Mouse (Mus musculus): ENCODE results near the gene Ube2d2b.

Gene Ube2d2b

DNA sequence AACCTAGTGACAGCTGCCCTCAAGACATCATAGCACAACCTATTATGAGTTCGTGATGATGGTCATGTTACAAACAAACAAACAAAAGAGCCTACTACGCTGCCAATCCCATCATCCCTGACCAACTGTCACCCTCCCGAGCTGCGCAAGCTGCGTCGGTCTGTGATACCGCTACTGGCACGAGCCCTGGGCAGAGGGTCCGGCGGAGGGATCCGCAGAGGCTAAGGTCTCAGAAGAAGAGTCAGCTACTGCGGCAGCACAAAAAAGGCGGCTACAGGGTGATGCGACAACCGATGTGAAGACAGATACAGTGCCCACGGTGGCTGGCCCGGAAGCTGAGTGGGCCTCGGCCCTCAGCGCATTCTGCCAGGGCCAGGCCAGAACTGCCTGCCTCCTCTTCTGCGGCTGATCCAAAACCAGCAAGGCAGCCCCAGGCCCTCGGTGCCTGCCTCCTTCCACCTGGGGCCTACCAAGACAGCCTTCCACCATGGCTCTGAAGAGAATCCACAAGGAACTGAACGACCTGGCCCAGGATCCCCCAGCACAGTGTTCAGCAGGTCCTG lies at the start of gene Ube2d2b:
Ube2d2b (plus strand) TSS at position 102 of the 563 bp plus-strand sequence.
- DNase-seq (ENCODE audit: low spot score in 2 of 2), result no peak

DNA sequence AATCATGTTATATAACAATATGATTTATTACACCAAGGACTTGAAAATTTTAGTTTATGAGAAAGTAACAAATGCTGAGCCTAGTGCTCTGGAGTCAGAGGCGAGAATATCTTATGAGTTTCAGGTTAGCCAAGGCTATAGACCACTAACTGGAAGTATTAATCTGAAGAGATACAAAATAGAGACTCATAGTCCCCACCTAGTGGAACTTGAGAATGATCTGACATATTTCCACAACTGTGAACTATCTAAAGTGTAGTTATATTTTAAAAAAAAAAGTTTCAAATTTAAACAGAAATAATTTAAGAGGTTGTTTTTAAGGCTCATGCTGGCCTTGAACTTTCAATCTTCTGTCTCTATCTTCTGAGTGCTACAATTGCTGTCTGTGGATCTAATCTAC lies 47.5 kb upstream of the Ube2d2b start:
- no peak for DNase-seq (ENCODE audit: low spot score in 2 of 2)

DNA sequence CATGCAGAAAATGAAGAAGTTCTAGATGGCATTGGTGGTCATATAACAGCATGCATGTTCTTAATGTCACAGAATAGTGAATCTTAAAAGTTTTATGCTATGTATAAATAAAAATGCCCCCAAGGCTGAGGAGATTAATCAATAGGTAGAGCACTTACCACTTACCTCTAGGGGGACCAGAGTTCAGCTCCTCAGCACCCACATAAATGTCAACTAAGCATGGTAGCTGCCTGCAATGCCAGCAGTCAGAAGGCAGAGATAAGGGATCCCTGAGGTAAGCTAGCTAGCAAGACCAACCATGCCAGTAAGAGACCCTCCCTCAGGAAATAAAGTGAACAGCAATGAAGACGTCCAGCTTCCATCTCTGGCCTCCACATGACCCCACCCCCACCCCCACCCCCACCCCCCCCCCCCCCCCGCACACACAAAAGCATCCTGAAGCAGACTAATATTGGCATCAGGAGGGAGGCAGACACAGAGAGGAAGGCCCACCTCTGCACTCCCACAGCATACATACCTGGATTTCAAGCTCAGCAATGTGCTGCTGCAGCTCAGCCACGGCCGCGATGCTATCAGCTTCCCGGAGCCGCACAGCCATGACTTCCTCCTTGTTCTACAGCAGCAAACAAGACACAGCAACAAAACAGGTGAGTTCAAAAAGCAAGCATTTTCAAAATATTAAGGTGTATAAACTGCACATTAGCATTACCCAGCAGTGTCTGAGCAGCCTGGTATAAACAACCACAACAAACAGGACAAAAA lies 42.0 kb upstream of the Ube2d2b start:
- no peak for DNase-seq (ENCODE audit: low spot score in 2 of 2)

DNA sequence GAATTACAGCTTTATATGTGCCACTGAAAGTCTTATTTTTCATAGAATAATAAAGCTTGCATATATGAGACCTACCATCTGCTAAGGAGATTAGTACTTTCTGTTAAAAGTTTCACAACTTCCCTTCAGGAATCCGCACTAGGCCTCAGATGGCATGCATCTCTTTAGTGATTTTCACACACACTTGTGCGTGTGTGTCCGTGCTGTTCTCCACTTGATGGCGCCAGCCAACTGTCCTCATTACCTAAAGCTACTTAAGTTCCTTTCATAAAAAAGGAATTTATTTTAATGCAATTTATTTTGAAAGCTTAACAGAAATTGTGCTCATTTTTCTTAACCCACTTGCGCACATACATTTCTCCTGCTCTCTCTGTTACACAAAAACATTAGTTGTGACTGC lies 40.4 kb upstream of the Ube2d2b start:
- no peak for DNase-seq (ENCODE audit: low spot score in 2 of 2)

DNA sequence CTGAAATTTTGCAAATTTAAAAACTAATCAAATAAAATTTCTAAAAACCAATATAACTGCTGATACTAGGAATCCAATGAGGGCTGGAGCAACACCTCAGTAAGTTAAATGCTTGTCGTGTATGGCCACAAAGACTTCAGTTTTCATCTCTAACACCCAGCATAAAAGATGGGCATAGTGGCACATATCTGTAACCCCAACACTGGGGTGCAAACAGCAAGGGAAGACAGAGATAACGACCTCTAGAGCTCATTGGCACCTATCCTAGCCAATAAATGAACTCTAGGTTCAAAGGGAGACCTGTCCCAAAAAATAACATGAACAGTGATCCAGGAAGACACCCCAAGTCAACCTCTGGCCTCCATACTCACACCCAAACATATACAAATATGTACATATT lies 37.9 kb upstream of the Ube2d2b start:
- no peak for DNase-seq (ENCODE audit: low spot score in 2 of 2)

DNA sequence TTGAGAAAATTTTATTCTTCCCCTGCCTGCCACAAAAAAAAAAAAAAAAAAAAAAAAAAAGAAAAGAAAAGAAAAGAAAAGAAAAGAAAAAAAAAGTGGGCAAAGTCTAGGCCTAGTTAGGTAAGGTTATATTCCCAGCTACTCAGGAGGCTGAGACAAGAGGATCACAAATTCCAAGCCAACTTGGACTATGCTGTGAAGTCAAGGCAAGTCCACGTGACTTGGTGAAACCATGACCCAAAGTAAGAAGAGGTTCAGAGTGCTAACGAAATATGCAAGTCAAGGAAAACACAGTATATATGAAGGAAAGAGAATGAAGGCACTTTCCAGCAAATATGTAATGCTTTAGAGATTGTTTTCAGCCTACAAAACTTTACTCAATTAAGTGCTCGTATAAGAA lies 37.4 kb upstream of the Ube2d2b start:
- no peak for DNase-seq (ENCODE audit: low spot score in 2 of 2)

DNA sequence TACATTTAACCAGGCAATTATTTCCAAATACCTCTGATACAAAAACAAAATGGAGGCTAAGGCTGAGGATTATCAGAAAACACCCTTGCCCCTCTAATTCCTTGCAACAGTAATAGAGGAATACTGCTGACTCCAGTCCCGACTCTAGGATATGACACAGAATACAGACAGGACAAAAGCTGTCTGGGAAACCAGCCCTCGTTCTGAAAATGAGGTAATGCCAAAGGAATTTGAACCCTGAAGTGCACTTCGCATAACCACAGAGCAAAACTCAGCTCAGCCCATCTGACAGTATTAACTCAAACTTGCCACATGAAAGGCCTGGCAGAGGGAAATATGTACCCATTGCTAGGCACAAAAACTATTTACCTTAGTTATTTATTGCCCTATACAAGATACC lies 36.6 kb upstream of the Ube2d2b start:
- no peak for DNase-seq (ENCODE audit: low spot score in 2 of 2)

DNA sequence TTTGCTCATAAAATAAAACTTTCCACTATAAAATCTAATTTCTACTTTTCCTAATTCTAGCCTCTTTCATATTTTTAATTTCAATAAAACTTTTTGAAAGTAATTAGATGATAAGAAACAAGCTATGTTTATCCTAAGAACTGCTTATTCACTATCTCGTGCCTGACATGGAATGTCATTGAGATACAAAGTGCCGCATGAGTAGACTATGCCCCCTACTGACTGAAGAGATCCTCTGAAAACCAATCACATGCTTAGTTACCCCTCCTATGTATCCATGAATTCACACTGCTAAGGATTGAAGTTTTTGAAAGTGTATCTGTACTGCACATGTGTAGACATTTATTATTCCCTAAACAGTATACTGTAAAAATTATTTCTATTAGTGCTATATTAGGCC lies 36.0 kb upstream of the Ube2d2b start:
- DNase-seq (ENCODE audit: low spot score in 2 of 2), result no peak

DNA sequence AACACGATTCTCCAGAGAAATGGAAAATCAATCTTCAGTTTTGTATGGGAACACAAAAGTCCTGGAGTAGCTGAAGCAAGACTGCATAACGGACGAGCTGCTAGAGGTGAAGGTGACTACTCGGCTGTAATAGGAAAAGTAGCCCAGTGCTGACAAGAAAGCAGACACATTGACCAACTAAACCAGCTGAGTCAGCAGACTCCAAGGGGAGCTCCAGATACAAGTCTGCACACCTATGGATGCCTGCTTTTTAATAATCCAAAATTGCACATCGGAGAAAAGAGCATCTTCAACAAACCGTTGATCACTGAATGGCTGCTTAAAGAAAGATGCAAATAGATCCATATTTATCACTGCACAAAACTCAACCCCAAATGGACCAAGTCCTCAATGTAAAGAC lies 31.6 kb upstream of the Ube2d2b start:
- no peak for DNase-seq (ENCODE audit: low spot score in 2 of 2)

DNA sequence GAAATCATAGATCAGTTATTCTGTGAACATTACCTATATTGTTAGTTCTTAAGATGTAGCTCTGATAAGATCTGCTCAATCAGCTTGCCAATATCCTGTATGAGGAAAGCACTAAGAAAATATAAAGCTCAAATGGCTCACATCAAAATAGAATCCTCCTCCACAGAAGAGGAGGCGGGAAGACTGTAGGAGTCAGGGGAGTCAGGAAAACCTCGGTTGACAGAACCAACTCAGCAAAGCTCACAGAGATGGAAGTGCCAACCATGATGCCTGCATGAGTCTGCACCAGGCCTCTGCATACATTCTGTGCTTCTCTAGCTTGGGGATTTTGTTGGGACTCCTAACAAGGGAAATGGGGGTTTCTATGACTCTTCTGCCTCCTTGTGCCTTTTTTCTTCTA lies 28.7 kb upstream of the Ube2d2b start:
- DNase-seq (ENCODE audit: low spot score in 2 of 2), result no peak

DNA sequence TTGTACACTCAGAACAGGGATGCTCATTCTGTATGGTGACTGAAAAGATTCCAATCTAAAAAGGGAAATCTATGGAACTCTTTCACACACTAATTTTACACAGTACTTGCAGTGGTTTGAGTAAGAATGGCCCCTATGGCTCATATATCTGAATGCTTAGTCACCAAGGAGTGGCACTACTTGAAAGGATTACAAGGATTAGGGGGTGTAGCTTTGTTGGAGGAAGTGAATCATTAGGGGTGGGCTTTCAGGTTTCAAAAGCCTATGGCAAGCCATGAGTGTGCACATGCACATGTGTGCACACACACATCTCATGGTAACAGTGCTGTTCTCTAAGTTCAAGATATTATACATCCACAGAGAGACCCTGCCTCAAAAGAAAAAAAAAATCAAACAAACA lies 27.3 kb upstream of the Ube2d2b start:
- DNase-seq (ENCODE audit: low spot score in 2 of 2), result no peak

DNA sequence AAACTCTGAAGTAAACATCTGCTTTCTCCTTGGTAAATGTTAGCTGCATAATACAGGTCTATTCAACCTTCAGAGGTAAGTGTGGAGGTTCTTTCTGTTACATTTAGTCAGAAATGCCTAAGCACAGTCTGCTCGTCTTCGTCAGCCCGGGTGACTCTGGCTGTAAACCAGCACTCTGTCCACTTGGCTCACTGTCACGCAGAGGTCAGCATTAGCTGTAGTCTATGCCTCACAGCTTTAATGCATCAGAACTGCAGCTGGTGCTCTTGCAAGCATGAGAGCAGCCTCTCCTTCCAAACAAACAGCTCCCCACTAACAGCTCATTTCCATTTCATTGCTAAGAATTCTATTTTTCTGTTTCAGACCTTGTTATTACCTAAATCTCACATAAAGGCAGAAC lies 22.4 kb upstream of the Ube2d2b start:
- DNase-seq (ENCODE audit: low spot score in 2 of 2), result no peak

DNA sequence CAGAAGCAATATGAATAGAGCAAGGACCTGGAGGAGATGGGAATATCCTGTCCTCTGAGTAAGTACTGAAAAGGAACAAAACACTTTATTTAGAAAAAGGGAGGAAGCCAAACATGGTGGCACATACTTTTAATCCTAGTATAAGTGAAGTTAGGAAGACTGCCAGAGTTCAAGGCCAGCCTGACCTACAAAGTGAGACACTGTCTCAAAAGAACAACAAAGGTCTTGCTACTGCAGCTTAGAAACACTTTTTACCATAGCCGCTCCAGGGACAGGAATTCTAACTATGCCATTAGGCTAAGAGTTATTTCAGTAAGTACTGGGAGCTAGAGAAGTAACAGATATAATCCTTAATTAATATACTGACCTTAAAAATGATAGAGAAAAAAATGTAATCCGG lies 15.2 kb upstream of the Ube2d2b start:
- DNase-seq (ENCODE audit: low spot score in 2 of 2), result no peak

DNA sequence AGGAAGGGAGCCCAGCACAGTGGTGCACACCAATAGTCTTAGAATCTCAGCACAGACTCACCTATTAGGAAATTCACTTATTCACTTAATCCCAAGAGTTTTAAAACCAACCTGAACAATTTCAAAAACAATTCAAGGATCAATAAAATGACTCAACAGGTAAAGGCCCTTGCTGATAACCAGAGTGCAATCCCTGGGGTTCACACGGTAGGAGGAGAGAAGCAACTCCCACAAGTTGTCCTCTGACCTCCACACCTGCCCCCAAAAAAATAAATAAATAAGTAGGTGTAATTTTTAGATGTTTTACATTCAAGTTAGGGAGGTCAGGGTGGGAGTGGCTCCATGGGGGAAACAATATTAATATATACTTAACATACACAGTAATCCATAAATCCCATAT lies 7.4 kb upstream of the Ube2d2b start:
- DNase-seq (ENCODE audit: low spot score in 2 of 2), result no peak

DNA sequence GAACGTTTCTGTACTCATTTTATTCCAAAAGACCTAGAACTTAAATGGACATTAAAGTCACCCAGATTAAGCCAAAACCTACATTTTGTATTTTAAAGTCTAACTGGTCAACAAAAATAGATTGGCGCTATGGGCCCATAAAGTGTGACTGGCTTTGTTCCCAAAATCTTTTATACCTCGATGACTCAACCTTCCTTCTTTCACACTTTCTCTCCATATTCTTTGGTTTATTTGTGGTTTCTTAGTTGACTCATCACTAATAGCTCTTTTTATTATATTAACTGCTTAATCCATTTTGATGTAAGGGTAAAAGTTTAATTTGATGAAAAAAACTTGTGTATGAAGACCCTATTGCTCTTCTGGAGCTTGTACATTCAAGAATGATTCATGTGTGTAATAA lies 1.5 kb downstream of the Ube2d2b start:
- no peak for DNase-seq (ENCODE audit: low spot score in 2 of 2)

DNA sequence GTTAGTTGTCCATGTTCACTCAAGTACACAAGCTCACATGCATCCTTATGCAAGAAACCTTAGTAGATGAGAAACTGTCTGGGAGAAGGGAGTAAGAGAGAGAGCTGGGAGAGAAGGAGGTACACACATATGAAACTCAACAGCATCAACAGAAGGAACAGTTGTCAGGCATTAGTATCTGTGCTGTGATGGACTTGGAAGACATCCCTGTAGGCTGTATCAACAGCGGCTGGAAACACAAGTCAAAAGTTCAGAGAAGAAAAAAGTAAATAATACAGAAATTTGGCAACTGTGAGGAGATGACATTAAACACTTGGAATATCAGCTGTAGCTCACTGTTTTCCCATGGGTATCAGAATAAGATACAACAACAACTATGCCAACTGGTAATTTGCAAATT lies 4.4 kb downstream of the Ube2d2b start:
- no peak for DNase-seq (ENCODE audit: low spot score in 2 of 2)

DNA sequence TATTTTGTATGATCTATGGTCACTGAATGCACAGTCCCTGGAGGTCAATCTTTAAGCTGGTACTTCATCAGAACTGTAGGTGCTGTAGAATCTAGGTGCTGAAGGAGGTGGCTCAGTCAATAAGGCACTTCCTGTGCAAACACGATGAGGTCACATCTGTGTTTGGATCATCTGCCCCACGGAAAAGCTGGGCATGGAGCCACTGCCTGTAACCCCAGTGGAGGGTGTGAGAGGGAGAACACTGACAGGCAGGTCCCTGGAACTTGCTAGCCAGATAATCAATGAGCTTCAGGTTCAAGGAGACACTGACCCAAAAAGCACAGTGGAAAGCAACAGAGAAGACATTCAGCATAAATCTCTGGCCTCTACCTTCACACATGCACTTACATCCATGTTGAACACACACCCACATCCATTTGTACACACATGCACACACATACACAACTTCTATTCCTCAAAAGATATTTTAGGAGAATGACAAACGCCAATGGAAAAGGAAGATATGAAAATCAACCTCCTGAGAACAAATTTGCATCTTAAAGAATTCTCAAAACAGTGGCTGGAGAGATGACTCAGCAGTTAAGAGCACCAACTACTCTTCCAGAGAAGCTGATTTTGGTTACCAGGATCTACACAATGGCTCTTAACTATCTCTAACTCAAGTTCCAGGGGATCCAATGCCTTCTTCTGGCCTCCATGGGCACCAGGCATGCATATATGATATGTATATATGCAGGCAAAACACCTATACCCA lies 9.2 kb downstream of the Ube2d2b start:
- DNase-seq (ENCODE audit: low spot score in 2 of 2), result no peak

DNA sequence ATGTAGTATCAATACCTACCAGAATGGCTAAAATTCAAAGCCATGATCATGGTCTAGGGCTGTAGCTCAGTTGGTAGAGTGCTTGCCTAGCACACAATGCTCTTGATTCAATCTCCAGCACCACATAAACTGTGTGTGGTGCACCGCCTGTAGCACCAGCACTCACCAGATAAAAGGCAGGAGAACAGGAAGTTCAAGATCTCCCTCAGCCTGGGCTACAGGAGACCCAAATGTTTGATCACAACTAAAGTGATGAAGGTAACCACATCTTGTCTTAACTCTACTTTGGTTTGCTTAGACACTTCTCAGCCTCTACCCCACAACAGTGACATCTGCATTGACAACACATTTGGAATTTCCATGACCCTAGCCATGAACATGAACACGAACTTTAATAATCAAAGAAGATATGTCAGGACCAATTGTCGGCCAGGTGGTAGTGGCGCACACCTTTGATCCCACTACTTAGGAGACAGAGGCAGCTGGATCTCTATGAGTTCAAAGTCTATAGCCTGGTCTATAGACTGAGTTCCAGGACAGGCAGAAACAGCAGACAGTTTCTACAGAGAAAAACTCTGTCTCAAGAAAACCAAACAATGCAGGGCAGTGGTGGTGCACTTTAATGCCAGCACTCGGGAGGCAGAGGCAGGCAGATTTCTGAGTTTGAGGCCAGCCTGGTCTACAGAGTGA lies 10.8 kb downstream of the Ube2d2b start:
- no peak for DNase-seq (ENCODE audit: low spot score in 2 of 2)

DNA sequence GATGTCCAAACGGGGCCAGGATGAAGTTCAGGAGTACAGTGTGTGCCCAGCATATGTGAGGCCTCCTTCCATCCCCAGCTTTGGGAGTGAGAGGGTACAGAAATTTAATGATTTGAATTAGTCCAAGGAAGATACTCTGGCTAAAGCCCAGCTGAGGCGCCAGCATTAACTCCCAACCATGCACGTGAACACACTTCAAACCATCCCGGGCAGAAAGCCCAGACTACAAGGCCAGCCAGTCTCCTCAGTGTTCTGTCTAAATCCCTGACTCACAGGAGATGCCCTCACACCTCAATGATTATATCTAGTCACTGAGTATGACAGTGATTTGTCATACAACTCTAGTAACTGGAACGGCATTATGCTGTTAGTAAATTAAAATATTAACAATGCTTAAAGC lies 17.4 kb downstream of the Ube2d2b start:
- DNase-seq (ENCODE audit: low spot score in 2 of 2), result no peak

DNA sequence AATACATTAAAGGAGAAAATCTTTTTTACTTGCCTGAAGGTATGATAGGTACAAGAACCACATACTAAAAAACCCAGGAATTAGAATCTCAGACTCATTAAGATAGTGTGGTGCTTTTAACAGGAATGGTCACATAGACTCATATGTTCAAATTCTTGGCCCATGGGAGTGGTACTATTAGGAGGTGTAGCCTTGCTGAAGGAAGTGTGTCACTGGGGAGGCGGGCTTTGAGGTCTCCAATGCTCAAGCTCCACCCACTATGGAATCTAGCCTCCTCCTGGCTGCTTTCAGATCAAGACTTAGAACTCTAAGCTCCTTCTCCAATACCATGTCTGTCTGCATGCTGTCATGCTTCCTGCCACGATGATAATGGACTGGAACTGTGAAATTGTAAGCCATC lies 17.9 kb downstream of the Ube2d2b start:
- no peak for DNase-seq (ENCODE audit: low spot score in 2 of 2)

DNA sequence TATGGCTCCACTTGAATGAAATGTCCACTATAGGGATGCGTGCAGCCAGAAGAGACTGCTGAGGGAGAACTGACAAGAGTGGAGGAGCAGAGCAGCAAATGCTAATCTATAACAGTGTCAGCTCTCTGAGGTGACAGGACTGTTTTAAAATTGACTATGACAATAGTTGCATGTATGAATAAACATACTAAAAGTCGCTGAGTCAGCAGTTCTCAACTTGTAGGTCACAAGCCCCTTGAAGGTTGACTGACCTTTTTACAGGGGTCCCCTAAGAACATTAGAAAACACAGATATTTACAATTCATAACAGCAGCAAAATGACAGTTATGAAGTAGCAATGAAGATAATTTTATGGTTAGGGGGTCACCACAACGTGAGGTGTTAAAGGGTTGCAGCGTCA lies 19.1 kb downstream of the Ube2d2b start:
- DNase-seq (ENCODE audit: low spot score in 2 of 2), result no peak

DNA sequence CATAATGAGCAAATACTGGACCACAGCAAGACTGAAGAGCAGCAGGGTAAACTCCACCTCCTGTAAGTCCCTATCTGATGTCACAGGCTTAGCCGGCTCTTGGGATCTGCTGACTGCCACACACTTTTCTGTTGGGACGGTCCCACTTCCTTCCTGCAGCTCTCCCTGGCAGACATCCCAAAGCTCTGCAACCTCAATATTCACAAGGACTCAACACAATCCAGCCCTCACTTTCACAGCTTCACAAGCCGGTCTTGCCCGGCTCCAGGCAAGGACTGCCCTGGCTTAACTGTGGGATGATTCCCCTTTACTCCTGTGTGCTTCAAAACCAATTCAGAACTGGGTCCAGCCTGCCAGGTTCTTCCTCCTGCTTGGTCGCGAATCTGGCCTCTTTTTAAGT lies 23.9 kb downstream of the Ube2d2b start:
- no peak for DNase-seq (ENCODE audit: low spot score in 2 of 2)

DNA sequence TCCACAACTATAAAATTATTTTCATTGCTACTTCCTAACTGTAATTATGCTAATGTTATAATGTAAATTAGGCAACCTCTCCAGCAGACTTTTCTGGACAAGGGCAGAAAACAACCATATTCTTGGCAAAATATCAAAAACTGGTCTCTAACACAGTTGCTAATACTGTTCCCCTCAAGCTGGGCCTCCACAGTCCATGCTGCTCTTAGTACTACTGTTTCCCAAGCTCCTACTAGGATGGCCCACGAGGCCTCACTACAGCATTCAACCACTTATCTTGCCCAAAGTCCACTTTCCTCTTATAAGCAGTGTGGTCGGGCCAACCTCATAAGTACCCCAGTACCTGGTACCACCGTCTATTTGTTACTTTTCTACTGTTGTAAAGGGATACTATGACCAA lies 24.7 kb downstream of the Ube2d2b start:
- no peak for DNase-seq (ENCODE audit: low spot score in 2 of 2)
